Mouse (Mus musculus): ENCODE measurements around the gene Arap1.

Gene Arap1

GRCm38 (mm10) chr7:101453296-101453695 is 105.4 kb downstream of the Arap1 start:
- DNase-seq: no peak

GRCm38 (mm10) chr7:101453725-101454124 is 105.9 kb downstream of the Arap1 start:
- no peak for DNase-seq

- DNase-seq: no peak
Measured at GRCm38 (mm10) chr7:101454479-101454878, 106.6 kb downstream of the Arap1 start.

- DNase-seq: no peak
Measured at GRCm38 (mm10) chr7:101455141-101455540, 107.3 kb downstream of the Arap1 start.

- DNase-seq: no peak
Measured at GRCm38 (mm10) chr7:101456318-101456717, 108.5 kb downstream of the Arap1 start.

GRCm38 (mm10) chr7:101456789-101457188 is 108.9 kb downstream of the Arap1 start:
- no peak for DNase-seq

GRCm38 (mm10) chr7:101457283-101457682 is 109.4 kb downstream of the Arap1 start:
- DNase-seq: no peak

GRCm38 (mm10) chr7:101457801-101458200 is 109.9 kb downstream of the Arap1 start:
- DNase-seq: no peak

- no peak for DNase-seq
Measured at GRCm38 (mm10) chr7:101458278-101458781, 110.5 kb downstream of the Arap1 start.

GRCm38 (mm10) chr7:101459305-101459813 is 111.5 kb downstream of the Arap1 start:
- DNase-seq: no peak

GRCm38 (mm10) chr7:101459923-101460607 is 112.2 kb downstream of the Arap1 start:
- no peak for DNase-seq

- DNase-seq: no peak
Measured at GRCm38 (mm10) chr7:101460608-101460957, 112.7 kb downstream of the Arap1 start.

- no peak for DNase-seq
Measured at GRCm38 (mm10) chr7:101461571-101461970, 113.7 kb downstream of the Arap1 start.

Measured in cerebellum, adult 11 months (tissue).